Mouse (Mus musculus) embryonic fibroblast, embryonic 13.5 days (primary cell): ENCODE measurements around the gene Trabd2b.

ENCODE experiments used
- CTCF ChIP-seq: IDR thresholded peaks from 2 replicates; pipeline ENCODE4 v1.5.1; 2011; ENCODE audit warnings: mild to moderate bottlenecking, control low read depth, low read length, moderate library complexity, borderline replicate concordance; ENCODE audit not compliant: insufficient read depth
- POLR2A ChIP-seq: IDR thresholded peaks from 2 replicates; pipeline ENCODE4 v1.6.1; 2011; ENCODE audit warnings: low read depth, mild to moderate bottlenecking, control low read depth, low read length, moderate library complexity

- TF ChIP-seq CTCF: no peak
- TF ChIP-seq POLR2A: no peak
Observed at GRCm38 (mm10) chr4:114648532-114649074, 242.1 kb downstream of the Trabd2b start.
